Mouse (Mus musculus): ENCODE measurements at regions not wholly inside any gene's neighbourhood (a gene's known extent, or its start where the extent isn't known, plus 50 kb on each side); places are given as distances from the start of the nearest gene placed in this dataset.

DNA sequence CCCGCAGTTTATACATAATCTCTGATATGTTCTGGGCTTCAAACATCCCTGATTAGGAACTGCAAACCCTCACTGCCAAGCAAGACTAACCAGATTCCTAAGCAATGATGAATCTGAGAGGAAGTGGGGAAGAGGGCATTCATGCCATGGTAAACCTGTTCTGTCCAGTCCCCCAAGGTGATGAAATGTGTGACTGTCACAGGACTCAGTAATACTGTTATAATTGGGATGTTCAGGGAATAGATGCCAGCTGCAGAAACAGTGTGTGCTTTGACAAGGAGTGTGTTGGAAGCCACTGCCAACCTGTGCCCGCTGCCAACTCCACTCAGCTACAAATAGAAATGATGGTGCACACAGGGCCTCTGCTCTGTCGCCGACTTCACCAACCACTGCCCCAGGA is 466.0 kb downstream of the Efna5 start:
- DNase-seq = peak; percentile 26

DNA sequence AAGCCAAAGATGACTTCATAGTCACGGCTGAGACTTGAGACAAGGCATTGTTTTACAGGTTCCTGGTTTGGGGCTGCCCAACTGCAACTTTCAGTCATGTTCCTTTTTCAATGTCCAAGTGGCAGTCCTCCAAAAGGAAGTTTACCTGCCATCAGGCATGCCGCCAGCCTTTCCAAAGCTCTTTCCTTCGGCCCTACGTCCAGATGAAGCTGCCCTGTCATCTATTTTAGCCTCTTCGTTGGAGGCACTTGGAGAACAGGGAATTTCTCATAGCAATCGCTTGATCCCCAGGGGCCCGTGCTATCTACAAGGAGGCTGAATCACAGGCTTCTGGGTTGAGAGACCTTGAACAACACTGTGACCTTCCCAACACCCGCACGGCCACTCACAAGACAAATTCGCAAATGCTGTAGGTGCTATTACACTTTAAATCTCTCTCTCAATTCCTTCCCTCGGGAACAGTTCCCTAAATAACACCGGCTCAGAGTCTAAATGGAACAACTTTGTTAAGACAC is 468.4 kb downstream of the Efna5 start:
- DNase-seq = no peak

DNA sequence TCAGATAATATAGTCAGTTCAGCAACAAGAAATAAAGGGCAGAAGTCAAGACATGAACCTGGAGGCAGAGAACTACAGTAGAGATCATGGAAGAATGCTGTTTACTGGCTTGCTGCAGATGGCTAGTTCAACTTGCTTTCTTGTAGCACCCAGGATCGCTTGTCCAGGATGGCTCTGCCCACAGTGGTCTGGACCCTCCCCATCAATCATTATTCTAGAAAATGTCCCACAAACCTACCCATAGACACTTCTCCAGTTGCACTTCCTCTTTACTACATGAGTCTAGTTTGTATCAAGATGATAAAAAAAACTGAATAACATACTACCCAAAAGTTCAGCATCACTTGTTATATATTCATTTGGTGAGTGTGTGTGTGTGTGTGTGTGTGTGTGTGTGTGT is 477.4 kb downstream of the Efna5 start:
- no peak for DNase-seq

DNA sequence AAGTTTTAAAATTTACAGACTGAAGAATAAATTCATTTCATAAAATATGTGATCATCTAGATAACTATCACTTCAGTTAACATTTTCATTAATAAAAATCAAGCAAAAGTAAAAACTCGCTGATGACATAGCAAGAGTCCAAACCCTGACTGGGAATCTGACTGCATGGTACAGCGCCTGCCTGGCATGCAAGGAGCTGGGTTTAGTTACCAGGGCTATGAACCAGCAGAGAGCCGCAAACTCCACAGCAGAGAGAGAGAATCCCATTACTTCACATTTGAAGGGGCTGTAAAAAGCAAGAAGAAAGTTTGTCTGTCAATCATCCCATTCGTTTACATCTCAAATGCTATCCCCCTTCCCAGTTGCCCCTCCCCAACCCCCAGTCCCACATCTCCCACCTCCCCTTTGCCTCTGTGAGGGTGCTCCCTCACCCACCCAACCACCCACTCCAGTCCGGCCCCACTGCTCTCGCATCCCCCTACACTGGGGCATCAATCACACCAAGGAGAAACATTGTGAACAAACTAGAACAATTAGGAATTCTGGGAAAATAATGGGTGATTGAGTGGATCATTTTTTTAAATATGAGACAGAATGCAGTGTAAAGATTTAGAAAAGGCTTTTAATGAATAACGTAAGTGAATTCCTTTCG is 487.6 kb downstream of the Efna5 start:
- DNase-seq = no peak

DNA sequence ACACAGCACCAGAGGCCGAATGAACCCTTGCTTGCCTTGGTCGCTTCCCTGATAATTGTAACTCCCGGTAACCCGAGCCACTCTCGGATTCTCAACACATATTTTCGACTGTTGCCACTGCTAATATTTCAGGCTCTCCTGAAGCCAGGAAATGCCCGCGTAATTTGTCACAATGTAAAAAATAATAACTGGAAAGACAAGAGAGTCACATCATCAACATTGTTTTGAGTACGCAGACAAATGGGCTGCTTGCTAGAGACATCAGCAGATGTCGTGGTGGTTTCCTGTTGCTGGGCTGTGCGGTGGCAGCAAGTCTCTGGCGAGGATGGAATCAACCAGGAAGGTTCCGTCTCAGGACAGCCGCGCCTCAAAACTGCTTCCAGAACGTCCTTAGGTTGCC is 497.1 kb downstream of the Efna5 start:
- no peak for DNase-seq

DNA sequence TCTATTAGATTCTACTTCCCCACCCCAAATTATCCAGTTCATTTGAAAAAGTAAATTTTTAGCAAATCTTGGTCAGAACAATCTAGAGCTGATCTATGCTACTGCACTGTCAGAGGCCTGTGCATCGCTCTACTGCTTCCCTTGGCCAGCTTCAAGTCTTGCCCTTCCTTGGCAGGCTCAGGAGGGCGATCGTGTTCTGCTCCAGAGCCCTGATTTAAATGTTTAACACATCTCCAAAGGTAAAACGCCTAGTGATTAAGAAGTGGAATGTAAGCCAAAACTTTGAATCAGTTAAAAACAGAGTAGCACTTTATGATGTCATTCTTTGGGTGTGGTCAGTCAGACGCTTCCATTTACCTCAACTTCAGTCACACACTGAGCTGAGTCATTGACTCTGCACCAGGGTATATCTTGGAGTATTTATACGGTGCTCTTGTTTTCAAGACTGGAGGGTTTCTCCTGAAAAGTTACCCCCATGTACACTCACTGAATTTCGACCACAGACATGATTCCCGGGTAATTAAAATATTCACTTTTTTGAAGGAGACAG is 502.2 kb downstream of the Efna5 start:
- DNase-seq = no peak

DNA sequence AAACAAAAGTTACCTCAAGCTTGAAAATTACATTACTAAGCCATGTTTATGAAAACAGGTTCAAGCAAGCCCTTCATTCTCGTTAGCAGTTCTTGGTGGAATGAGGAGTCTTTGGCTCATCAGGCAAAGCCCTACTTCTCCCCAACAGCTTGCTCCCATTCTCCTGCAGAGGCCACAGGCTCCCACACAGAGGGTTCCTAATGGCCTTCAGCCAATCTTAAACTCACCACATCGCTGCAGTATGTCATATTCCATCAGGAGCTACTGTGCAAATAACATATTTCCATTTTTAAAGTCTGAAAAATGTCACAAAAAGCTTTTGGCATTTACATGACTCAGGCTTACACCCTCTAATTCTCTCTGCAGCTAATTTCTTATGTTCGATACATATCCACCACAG is 512.0 kb downstream of the Efna5 start:
- DNase-seq = no peak

DNA sequence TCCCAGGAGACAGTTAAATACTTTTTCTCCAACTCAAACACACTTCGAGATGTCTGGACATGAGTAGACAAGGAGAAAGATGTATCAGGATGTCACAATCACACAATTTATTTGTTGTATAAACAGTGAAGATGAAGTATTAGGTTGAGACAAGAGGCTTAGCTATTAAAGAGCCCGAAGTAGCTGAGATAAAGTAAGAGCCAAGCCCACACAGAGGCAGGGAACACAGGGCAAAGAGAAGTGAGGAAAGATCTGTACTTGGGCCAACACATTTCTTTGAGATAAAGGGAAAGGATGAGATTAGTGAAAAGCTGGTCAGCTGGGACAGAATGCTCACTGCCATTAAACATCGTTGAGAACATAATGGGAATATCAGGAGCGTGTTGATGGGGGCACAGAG is 513.2 kb downstream of the Efna5 start:
- DNase-seq = no peak

DNA sequence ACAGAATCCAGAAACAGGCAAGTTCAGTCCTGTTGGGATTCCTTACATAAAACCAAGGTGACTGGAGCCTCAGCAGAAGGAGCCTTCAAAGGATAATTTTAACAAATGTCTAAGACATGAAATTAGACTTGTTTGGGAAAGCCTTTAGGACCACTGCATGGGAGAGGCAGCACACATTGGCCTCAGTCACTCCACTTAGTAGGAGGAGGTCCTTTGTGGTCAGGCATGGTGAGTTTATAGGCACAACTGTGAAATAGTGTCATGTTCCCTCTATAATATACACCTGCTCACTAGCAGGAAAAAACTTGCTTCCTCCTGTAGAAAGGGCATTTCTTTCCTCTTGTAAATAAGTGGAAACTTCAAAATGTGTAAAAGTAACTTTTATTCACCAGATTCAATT is 522.8 kb downstream of the Efna5 start:
- no peak for DNase-seq

DNA sequence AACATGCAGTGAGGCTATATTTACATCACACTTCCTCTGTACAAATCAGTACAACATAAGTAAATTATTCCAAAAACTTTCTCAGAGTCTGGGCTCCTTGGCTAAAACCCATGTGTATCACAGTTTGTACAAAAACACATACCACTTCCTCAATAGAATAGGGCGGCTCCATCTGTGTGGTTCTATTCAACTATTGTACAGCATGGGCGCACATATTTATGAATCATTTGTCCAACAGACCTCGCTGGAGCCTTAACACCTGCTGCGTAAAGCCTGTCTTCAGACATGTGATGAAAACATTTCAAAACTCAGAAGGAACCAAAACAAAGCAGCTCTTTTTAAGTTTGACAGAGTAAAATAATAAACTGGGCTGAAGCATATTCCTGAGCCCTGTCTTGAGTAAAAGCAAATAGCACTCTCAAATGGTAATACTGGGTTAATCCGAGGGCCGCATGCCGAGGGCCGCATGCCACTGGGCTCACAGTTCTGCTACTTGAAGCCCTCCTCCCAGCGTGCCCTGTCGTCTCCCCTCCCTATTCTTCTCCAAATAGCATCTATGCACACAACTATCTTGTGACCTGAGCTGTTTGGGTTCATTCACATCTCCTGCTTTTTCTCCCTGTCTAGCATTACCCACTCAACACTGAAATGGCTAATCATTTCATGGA is 543.1 kb downstream of the Efna5 start:
- no peak for DNase-seq

DNA sequence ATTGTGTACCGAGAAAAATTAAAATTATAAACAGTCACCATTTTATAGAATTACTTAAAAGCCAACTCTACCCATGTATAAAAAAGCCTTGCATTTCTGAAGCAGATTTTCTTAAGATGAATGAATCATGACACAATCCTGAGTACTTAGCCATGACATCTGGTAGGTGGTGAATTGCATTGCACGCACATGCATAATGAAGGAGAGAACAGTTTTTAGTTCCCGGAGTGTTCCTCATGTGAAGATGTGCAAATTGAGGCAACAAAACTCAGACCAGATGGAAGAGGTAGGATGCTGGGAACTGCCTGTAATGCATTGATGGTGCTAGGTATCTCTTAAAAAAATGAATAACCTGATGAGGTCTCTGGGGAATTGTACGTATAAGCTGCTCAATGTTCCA is 550.9 kb downstream of the Efna5 start:
- DNase-seq = no peak

DNA sequence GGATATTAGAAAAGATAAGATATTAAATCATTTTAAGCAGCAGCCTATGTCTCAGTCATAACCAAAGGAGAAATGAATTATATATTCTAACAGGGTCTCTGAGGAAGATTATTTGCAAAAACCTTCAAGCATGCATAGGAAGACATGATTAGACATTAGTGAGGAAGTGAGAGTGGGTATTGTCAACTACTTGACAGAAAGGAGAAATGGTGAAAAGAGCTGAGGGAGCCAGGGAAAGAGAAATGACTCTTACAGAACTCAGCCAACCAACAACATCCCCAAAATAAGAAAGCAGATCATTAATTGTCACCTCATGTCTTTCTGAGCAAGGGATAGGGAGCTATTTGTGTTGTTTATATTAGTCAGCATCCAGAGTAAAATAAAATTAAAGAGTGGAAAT is 554.3 kb downstream of the Efna5 start:
- DNase-seq = no peak

DNA sequence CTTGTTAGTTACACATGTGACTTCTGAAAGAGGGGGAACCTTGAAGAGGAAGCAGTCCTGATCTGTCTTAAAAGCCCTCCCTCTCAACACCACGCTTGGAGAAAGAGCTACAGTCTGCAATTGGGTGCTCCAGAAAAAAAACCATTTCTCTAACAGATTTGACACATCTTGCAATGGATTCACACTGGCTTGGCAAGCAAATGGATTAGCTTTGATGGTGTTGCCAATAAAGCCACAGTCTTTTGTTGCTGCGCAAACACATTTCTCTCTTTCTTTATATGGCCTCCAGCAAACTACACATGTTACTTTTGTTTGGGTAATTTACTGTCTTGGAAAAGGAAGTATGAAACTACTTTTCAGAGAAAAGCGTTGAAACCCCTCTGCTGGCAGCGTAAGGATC is 562.1 kb downstream of the Efna5 start:
- no peak for DNase-seq

DNA sequence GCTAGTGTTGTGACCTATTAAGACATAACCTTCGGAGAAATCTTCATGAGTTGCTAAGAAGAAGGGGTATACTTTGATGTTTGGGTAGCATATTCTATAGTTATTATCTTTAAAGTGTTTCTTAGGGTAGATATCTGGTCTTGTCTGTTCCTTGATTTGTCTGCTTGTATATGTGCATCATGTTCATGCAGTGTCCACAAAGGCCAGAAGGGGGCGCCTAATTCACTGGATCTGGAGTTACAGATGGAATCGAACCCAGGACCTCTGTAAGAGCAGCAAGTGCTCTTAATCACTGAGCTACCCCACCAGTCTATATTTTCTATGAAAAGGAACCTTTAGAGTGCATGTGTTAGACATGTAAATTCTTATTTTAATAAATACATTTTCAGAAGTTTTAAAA is 571.1 kb downstream of the Efna5 start:
- DNase-seq = no peak

DNA sequence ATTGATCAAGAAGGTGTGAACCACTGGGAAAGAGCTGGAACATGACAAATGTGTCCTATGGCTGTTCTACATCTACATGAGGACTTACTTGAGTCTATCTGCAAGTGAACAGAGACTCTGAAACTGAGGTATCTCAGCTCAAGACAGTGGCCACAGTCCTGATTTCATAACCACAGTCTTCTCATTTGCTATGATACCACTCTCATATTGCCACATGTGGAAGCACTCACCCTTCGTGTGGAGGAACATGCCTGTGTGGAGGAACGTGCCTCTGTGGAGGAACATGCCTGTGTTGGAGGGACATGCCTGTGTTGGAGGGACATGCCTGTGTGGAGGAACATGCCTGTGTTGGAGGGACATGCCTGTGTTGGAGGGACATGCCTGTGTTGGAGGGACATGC is 574.0 kb downstream of the Efna5 start:
- no peak for DNase-seq

DNA sequence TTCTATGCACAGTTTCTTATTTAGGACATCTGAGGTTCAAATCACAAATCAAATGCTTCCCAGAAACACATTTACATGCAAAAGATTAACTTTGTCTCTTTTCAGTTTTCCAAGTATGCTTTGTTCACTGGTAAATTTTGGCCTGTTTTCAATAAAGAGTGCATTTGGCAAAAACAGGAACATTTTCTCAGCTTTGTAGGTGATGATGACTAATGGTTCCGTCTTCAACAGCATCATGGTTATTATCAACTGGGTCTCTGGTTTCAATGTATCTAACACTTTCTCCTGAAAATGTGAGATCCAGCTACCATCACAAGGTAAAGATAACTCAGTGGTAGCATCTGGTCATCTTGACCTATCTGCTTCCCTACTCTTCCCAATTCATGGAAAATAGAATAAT is 574.6 kb downstream of the Efna5 start:
- DNase-seq = no peak

DNA sequence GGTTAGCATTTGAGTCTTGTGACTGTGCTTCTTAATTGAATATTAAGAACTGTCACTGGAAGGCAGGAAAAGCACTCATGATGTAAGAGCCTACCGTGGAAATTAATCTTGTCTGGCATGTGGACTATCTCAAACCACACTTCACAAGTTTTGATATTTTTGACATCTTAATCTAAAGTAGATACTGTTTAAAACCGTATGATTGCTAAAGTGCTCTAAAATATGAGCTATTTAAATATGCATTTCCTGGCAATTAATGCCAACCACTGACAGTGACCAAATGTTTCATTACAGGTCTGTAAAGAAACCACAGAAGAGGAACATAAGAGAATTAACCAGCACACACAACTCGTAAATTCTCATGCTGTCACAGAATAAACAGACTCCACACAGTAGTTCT is 576.0 kb downstream of the Efna5 start:
- DNase-seq = no peak

DNA sequence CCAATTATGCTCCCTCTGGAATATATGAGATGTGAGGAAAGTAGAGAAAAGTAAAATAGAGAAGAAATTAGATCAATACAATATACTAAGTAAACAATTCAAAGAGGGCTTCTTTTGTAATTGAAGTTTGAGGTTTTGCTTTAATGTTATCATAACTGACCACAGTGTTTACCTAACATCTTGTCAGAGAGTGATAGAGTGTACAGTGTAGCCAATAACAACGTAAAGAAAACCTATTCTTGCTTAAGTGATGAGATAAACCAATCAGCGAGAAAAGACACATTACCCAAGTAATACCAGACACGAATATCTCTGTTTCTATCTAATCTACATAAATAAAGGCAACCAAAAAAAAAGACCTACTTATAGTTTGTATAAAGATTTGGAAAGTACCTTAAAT is 577.0 kb downstream of the Efna5 start:
- DNase-seq = no peak

DNA sequence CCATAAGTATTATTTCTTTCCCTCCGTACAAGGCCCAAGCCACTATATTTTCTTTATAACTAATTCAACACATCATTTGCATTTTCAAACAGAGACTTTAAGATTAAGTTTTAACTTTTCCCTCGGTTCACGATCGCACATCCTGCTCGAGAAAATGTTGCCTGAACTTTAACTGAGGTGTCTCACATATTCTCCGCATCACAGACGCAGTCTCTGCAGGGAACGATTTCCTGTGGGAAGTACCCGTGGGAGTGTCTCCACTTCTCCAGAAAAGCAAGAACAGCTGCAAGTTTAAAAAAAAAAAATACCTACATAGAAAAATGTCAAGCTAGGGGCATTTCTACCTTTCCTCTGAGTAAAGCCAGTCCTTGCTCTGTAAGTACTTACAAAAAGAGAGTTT is 581.2 kb downstream of the Efna5 start:
- DNase-seq = no peak

DNA sequence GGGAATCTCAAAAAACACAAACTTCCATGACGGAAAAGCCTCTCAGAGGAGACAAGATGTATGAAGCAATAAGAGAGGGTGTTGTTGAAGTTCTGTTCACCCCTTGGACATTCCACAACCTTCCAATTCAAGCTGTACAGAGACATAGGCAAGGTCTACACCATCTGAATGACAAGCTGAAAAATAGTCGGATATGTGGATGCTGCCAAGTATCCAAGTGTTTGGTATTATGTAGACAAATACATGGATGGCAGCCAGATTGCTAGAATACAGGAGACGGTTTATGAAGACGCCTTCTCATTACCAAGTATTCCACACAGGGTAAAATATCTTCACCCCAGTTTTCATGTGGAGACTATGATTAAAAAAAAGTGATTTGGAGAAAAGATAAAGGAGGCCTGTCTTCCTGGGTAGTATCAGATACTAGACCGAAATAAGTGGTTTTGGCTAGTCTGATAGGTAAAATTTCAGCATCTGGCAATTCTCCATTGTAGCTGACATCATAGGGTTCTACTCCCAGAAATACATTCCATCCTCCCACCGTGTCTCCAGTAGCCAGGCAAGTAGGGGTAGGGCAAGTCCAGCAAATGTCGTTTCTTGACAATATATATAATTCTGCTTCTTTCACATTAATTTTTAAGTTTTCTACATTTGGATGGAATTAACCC is 583.6 kb downstream of the Efna5 start:
- no peak for DNase-seq

DNA sequence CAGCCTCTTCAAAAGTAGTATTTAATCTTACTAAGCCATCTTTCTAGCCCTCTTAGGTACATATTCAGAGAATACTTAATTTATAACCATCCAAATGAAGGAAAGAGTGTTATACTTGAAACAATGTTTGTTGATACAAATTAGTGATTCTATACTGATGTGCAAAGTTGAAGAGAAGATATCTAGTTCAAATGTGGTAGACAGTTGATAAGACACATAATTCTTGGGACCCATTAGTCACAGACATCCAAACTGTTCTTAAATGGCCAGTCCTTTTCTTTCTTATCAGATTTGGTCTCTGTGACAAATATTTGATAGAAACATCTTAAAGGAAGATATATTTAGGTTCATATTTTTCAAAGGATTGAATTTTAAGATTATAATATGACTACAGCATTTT is 585.7 kb downstream of the Efna5 start:
- no peak for DNase-seq

DNA sequence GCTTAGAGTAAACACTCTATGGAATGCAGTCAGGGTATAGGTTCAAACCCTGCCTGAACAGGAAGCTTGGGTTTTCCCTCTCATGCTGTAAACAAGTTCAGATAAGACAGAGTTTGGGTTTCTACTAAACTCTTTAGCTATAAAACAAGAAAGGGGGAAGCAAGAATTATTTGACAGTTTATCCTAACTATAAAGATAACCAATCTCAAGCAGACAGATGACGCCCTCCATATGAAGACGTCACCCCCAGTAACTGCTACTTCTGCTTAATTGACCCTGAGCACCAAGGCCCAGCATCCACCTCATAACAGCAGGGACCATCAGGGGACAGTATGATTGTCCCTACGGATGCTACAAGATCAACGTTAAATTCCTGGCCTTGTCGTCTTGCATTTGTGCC is 588.4 kb downstream of the Efna5 start:
- DNase-seq = no peak

DNA sequence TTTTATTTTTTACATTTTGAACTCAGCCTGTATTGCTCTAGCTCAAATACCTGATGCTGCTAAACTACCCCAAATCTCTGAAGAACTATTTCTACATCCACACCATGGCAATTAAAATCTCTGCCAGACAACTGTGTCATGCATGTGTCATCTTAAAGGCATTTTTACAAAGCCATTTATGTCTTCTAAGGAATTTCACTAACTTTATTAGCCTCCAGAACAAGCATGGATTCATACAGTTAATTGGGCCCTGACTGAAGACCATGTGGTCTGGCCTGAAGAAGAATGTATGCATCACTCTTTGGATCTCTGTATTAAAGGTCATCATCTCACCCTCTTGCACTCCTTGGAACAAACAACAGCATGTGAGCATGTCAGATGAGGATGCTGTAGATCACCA is 593.5 kb downstream of the Efna5 start:
- no peak for DNase-seq

DNA sequence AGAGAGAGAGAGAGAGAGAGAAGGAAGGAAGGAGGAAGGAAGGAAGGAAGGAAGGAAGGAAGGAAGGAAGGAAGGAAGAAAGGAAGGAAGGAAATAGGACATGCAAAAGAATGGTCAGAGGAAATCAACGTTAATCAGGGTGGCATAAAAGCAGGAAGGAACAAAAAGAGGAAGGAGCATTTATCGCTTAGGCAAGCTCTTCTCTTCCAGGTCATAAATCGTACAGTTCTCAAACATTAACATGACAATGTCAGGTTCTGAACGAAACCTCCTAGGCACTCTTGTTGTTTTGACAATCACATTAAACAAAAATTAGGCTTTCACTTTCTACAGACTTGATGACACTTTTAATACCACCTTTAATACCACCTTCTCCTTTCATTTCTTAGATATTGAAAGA is 594.0 kb downstream of the Efna5 start:
- no peak for DNase-seq
